Mouse (Mus musculus) midbrain, postnatal 0 days (tissue): Measurements from ENCODE around the gene Cysrt1. TPM values are rescaled to one million over a fixed set of nuclear protein-coding genes. Genes with fewer than 3 reads are reported as not detected.

ENCODE experiments used
- ATAC-seq: fragments of 200-750 bp; cut with Nextera tagmentation; 2 replicates; pipeline ENCODE4 v1.8.0; 2017; ENCODE audit warnings: moderate number of reproducible peaks, mild to moderate bottlenecking, moderate TSS enrichment, moderate library complexity; ENCODE audit not compliant: low FRiP score
- DNase-seq: peaks from one replicate; pipeline ENCODE4 v3.0.0-alpha.2; 2015; ENCODE audit warnings: low spot score
- H3K27ac ChIP-seq: fragments of 300-500 bp; sonication (generic); 2 replicates; pipeline ENCODE4 v1.5.1; 2014; ENCODE audit warnings: low read depth, mild to moderate bottlenecking, low read length, mixed read lengths
- H3K27me3 ChIP-seq: fragments of 300-500 bp; sonication (generic); 2 replicates; pipeline ENCODE4 v1.6.1; 2014; ENCODE audit warnings: low read length, control low read depth, mixed read lengths; ENCODE audit not compliant: insufficient read depth
- H3K36me3 ChIP-seq: fragments of 300-500 bp; sonication (generic); 2 replicates; pipeline ENCODE4 v1.6.1; 2014; ENCODE audit warnings: low read length, control low read depth, mixed read lengths; ENCODE audit not compliant: insufficient read depth
- H3K4me1 ChIP-seq: fragments of 300-500 bp; sonication (generic); 2 replicates; pipeline ENCODE4 v1.6.1; 2014; ENCODE audit warnings: mild to moderate bottlenecking, control low read depth, antibody characterized with exemption, low read length, mixed read lengths; ENCODE audit not compliant: insufficient read depth
- H3K4me2 ChIP-seq: fragments of 300-500 bp; sonication (generic); 2 replicates; pipeline ENCODE4 v1.6.1; 2014; ENCODE audit warnings: low read depth, mild to moderate bottlenecking, low read length, mixed read lengths; ENCODE audit not compliant: poor library complexity, severe bottlenecking
- H3K4me3 ChIP-seq: fragments of 300-500 bp; sonication (generic); 2 replicates; pipeline ENCODE4 v1.5.1; 2014; ENCODE audit warnings: low read depth, mild to moderate bottlenecking, low read length, moderate library complexity
- H3K9ac ChIP-seq: fragments of 300-500 bp; sonication (generic); replicated peaks from 2 replicates; pipeline ENCODE4 v1.6.1; 2014; ENCODE audit warnings: mild to moderate bottlenecking, low read length, moderate library complexity, mixed read lengths; ENCODE audit not compliant: poor library complexity, severe bottlenecking
- H3K9me3 ChIP-seq: fragments of 300-500 bp; sonication (generic); 2 replicates; pipeline ENCODE4 v1.6.1; 2016; ENCODE audit warnings: low read length, control low read depth
- CTCF ChIP-seq: IDR thresholded peaks from 2 replicates; pipeline ENCODE4 v1.5.1; 2016; ENCODE audit warnings: antibody characterized with exemption, mild to moderate bottlenecking
- WGBS: fragments of 180-500 bp; shearing (Covaris S2); extraction: QIAGEN DNeasy Blood & Tissue Kit; methylation state at CpG from one replicate; pipeline ENCODE4 v1.1.7; 2014; 5-methylcytosine and 5-hydroxymethylcytosine counted together
- polyA plus RNA-seq: library from polyadenylated mRNA; unstranded; fragments of >200 nt; fragmentation: Nextera tagmentation; extraction: Ambion mirVana; gene quantifications from 2 replicates; pipeline ENCODE4 v1.2.1, GENCODE M21; 2015
- total RNA-seq: library from RNA; depleted of rRNA; stranded (reverse); fragments of >200 nt; gene quantifications from 2 replicates; pipeline ENCODE4 v1.2.3, GENCODE M21; 2014

The Cysrt1 gene
- total and polyA plus RNA-seq, 2 experiments from 2014 or later: 0.19 to 1.2 TPM

DNA sequence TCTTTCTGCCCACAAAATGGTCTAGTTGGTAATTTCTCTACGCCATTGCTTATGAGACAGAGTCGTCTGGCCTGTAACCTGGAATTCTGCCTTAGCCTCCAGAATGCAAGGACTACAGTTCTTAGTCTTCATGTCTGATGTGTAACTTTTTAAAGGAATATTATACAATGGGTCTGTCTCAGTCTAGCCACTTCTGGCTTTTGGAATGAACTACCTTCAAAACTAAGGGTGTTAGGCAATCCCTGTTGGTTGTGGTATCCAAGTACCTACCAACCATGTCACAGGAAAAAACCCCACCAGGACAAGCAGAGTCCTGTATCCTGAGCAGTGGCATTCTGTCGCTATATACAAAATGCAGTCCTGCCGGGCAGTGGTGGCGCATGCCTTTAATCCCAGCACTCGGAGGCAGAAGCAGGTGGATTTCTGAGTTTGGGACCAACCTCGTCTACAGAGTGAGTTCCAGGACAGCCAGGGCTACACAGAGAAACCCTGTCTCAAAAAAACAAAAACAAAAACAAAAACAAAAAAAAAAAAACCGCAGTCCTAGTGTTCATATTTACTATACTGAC lies 16.4 kb downstream of the Cysrt1 start:
- H3K27ac ChIP-seq: peak overlapping the region; percentile 87; the same call in 1 of the 2 replicates
- WGBS: 62% methylated on average over 8 of the region's 8 CpGs
- no peak for TF ChIP-seq CTCF
- H3K4me3 ChIP-seq: peak overlapping the region; percentile 85; the same call in 1 of the 2 replicates
- H3K9me3 ChIP-seq: no peaks in the 10 kb centered on the region
- DNase-seq (no peak), ATAC-seq (no peak)
- peaks cover 6% of the 10 kb centered on the region; the same call in 1 of the 2 replicates for H3K4me1 ChIP-seq
- no peak overlapping the region for H3K9ac ChIP-seq
- H3K27me3 ChIP-seq: no peaks in the 10 kb centered on the region
- H3K36me3 ChIP-seq: peaks cover 6% of the 10 kb centered on the region; the same call in 1 of the 2 replicates
- H3K4me2 ChIP-seq: no peak overlapping the region

DNA sequence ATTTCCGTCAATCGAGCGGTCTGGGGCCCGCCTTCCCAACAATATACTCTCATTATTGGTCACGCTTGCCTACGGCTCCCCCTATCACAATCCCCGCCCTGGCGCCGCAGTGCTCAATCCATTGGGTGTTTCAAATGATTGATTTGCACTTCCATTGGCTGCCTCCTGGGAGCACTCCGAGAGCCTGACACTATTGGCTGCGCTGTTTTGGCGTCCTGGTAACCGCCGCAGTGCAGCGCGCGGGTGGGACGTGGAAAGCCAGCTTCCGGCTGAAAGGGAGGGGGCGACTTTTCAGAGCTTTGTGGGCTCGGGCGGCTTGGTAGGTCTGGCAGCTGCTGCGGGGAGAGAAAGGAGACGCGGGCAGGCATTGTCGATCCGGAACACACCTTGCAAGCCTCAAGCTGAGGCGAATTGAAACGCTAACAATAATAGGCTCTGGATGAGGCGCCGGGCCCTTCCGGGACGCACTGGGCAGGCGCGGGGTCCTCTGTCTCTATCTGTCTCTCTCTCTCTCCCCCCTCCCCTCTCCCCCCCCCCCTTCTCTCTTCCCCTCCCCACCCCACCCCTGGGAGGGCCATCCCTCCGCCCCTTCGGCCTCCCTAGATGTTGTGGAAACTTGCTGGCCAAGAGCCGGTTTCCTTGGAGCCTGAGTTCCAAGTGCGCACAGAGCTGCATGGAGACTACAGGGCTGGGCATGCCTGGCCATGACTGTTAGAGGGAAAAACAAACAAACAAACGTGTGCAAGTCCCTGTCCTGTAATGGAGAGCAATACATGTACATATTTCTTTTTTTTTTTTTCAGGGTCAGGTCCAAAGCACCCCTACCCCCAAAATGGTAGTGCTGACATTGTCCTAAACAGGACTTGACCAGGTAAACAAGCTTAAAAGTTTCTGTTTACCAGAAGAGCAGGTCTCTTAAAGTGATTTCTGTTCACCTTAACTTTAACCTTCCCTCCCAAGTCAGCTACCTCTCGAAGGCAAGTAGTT lies 17.2 kb downstream of the Cysrt1 start:
- Histone ChIP-seq H3K4me3 (peak overlapping the region; percentile 85), H3K9me3 (no peaks in the 10 kb centered on the region), H3K4me2 (peak overlapping the region; percentile 61), H3K4me1 (peaks cover 6% of the 10 kb centered on the region; the same call in 1 of the 2 replicates), H3K36me3 (peaks cover 6% of the 10 kb centered on the region; the same call in 1 of the 2 replicates), H3K9ac (peak overlapping the region; percentile 55), H3K27ac (peak overlapping the region; percentile 87), H3K27me3 (no peaks in the 10 kb centered on the region)
- ATAC-seq (peak; percentile 97), DNase-seq (peak; percentile 100)
- TF ChIP-seq CTCF: peak; percentile 26; the same call in 1 of the 2 replicates
- WGBS: 2% methylated on average over 41 of the region's 41 CpGs

DNA sequence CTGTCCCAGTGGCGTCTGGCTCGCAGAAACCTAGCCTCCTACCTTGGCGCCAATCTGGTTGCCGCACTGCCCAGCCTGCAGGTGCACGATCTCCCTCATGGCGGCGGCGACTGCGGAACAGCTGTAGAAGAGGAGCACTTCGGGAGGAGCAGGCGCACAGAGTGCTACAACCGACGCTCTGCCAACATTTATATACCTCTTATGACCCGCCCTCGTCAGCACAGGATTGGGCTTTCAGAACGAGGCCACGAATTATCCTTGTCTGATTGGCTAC lies 17.8 kb downstream of the Cysrt1 start, which contains the start of gene Tubb4b:
Tubb4b (minus strand) TSS at position 211 of the 274 bp plus-strand sequence.
- Histone ChIP-seq H3K36me3 (peaks cover 6% of the 10 kb centered on the region; the same call in 1 of the 2 replicates), H3K9ac (peak within 1 kb of the TSS; percentile 89), H3K9me3 (no peaks in the 10 kb centered on the region), H3K27me3 (no peaks in the 10 kb centered on the region), H3K4me1 (peaks cover 6% of the 10 kb centered on the region; the same call in 1 of the 2 replicates), H3K4me2 (peak within 1 kb of the TSS; percentile 86), H3K4me3 (peak within 1 kb of the TSS; percentile 85), H3K27ac (peak within 1 kb of the TSS; percentile 87)
- peak; percentile 49 for TF ChIP-seq CTCF
- DNase-seq (no peak), ATAC-seq (no peak)
- 0% methylated on average over 17 of the region's 17 CpGs for WGBS

DNA sequence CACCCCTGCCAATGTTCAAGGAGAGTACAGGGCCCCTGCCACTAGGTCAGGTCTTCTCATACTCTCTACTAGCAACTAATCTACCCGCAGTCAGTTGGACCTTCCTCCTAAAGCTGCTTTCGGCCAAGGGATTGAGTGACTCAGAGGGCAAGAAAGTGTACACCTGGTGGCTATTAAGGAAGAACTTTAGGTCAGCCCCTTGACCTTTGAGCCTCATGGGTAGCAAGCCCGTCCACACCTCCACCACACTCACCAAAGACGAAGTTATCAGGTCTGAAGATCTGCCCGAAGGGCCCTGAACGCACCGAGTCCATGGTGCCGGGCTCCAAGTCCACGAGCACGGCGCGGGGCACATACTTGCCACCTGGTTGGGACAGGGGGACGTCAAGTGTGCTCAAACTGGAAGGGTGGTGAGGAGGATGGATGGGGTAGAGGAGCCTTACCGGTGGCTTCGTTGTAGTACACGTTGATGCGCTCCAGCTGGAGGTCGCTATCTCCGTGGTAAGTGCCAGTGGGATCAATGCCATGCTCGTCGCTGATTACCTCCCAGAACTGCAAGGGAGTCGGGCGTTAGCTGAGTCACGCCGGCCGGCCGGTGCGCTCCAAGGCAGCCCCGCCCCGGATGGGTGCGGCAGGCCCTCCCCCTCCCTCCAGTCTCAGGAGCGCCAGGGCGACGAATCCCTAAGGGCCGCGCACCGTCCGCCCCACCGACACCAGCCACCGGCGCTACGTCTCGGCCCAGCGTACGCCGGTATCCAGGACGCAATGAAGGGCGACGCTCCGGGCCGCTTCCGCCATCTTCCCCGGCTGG lies 18.4 kb downstream of the Cysrt1 start:
- H3K4me1 ChIP-seq: peaks cover 6% of the 10 kb centered on the region; the same call in 1 of the 2 replicates
- no peak for TF ChIP-seq CTCF
- no peaks in the 10 kb centered on the region for H3K9me3 ChIP-seq
- H3K36me3 ChIP-seq: peaks cover 6% of the 10 kb centered on the region; the same call in 1 of the 2 replicates
- whole genome bisulfite sequencing: 2% methylated on average over 51 of the region's 53 CpGs
- DNase-seq (peak; percentile 52), ATAC-seq (peak; percentile 6; the same call in 1 of the 2 replicates)
- H3K9ac ChIP-seq: peak overlapping the region; percentile 89
- peak overlapping the region; percentile 85 for H3K4me3 ChIP-seq
- H3K27ac ChIP-seq: peak overlapping the region; percentile 85
- no peaks in the 10 kb centered on the region for H3K27me3 ChIP-seq
- peak overlapping the region; percentile 86 for H3K4me2 ChIP-seq

DNA sequence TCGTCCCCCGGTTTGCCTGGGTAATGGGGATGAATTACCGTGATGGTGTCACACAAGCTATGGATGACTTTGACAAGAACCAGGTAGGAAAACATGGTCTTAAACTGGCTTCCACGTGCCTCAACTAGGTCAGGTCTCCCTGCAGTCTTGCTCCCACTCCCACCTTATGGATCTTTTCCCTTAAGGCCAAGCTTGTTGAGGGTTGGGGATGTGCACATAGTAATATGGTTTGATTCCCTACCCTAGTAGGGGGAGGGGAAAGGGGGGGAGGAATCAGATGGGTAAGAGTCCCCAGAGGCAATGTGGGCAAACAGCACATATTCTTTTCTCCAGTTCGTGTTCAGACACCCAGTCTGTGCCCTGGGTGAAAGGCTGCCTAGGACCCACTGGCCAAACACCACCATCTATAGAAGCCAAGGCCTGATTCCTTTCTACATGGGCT lies 20.9 kb downstream of the Cysrt1 start:
- Histone ChIP-seq H3K36me3 (peaks cover 6% of the 10 kb centered on the region; the same call in 1 of the 2 replicates), H3K27ac (no peak overlapping the region), H3K27me3 (no peaks in the 10 kb centered on the region), H3K9me3 (no peaks in the 10 kb centered on the region), H3K4me1 (peaks cover 6% of the 10 kb centered on the region; the same call in 1 of the 2 replicates), H3K9ac (no peak overlapping the region), H3K4me2 (no peak overlapping the region), H3K4me3 (no peak overlapping the region)
- DNase-seq (no peak), ATAC-seq (no peak)
- 72% methylated on average over 5 of the region's 5 CpGs for WGBS
- TF ChIP-seq CTCF: no peak
